Mouse (Mus musculus) CH12.LX (cell line): ENCODE results near the gene Phf23. TPM values are rescaled to one million over a fixed set of nuclear protein-coding genes. Genes with fewer than 3 reads are reported as not detected.

ENCODE experiments used
- DNase-seq: peaks from one replicate; pipeline ENCODE4 v3.0.0-alpha.2; 2013; ENCODE audit errors: extremely low read depth
- H3K27ac ChIP-seq: 2 replicates; pipeline ENCODE4 v1.5.1; 2012; ENCODE audit warnings: low read depth, mild to moderate bottlenecking, control low read depth, moderate library complexity; ENCODE audit not compliant: insufficient read depth
- H3K27me3 ChIP-seq: replicated peaks from 2 replicates; pipeline ENCODE3; 2012; ENCODE audit warnings: inconsistent platforms
- H3K36me3 ChIP-seq, 2 experiments: replicated peaks in 1 of 2; 2 replicates each; pipeline versions ENCODE3 to v1.6.1; 2012; ENCODE audit warnings: inconsistent platforms in 1 of 2, low read length in 1 of 2, mild to moderate bottlenecking in 1 of 2, mixed read lengths in 1 of 2, moderate library complexity in 1 of 2; ENCODE audit not compliant: control insufficient read depth in 1 of 2, insufficient read depth in 1 of 2
- H3K4me1 ChIP-seq, 2 experiments: 2 replicates each; pipeline ENCODE4 v1.6.1; 2012; ENCODE audit warnings: inconsistent platforms in 1 of 2, moderate library complexity in 1 of 2; ENCODE audit not compliant: insufficient read depth in 2 of 2, control insufficient read depth in 1 of 2
- H3K4me2 ChIP-seq: 2 replicates; pipeline ENCODE4 v1.6.1; 2012; ENCODE audit warnings: low read depth, mild to moderate bottlenecking, control low read depth; ENCODE audit not compliant: poor library complexity, insufficient read depth, severe bottlenecking
- H3K4me3 ChIP-seq, 3 experiments: fragments of 150-350 bp in 1 of 3; sonication (generic) in 1 of 3; replicated peaks in 1 of 3; 2 replicates each; pipeline versions ENCODE3 to v1.5.1; 2011 to 2012; ENCODE audit warnings: low read depth in 2 of 3, low read length in 2 of 3, mild to moderate bottlenecking in 2 of 3, moderate library complexity in 2 of 3, control low read depth in 1 of 3, improper control_type of control experiment in 1 of 3, inconsistent platforms in 1 of 3, mixed read lengths in 1 of 3; ENCODE audit not compliant: poor library complexity in 1 of 3
- H3K79me2 ChIP-seq: replicated peaks from 2 replicates; pipeline ENCODE4 v1.6.1; 2012; ENCODE audit warnings: mild to moderate bottlenecking, moderate library complexity; ENCODE audit not compliant: control insufficient read depth, poor library complexity, insufficient read depth, severe bottlenecking; ENCODE audit errors: extremely low read depth
- H3K9ac ChIP-seq: 2 replicates; pipeline ENCODE4 v1.6.1; 2012; ENCODE audit warnings: low read depth, mild to moderate bottlenecking, control low read depth, moderate library complexity; ENCODE audit not compliant: insufficient read depth
- H3K9me3 ChIP-seq: replicated peaks from 2 replicates; pipeline ENCODE3; 2012; ENCODE audit warnings: low read length, inconsistent platforms, mixed read lengths
- BHLHE40 ChIP-seq: IDR thresholded peaks from 2 replicates; pipeline ENCODE4 v1.6.1; 2011; ENCODE audit warnings: mild to moderate bottlenecking, low read depth, low read length, improper control_type of control experiment
- CHD2 ChIP-seq: IDR thresholded peaks from 2 replicates; pipeline ENCODE4 v1.6.1; 2011; ENCODE audit warnings: low read length, improper control_type of control experiment
- ELF1 ChIP-seq: IDR thresholded peaks from 2 replicates; pipeline ENCODE4 v1.6.1; 2014; ENCODE audit warnings: low read depth, mild to moderate bottlenecking, inconsistent platforms, low read length, improper control_type of control experiment
- EP300 ChIP-seq: IDR thresholded peaks from 2 replicates; pipeline ENCODE4 v1.6.1; 2011; ENCODE audit warnings: low read length, improper control_type of control experiment
- ETS1 ChIP-seq: conservative IDR thresholded peaks from 2 replicates; pipeline ENCODE4 v1.6.1; 2012; ENCODE audit warnings: low read depth, mild to moderate bottlenecking, inconsistent platforms, low read length, improper control_type of control experiment, moderate library complexity
- GABPA ChIP-seq: IDR thresholded peaks from 2 replicates; pipeline ENCODE4 v1.6.1; 2012; ENCODE audit warnings: low read depth, low read length, improper control_type of control experiment, inconsistent platforms; ENCODE audit not compliant: insufficient replicate concordance
- HCFC1 ChIP-seq: IDR thresholded peaks from 2 replicates; pipeline ENCODE4 v1.6.1; 2012; ENCODE audit warnings: low read depth, mild to moderate bottlenecking, inconsistent platforms, low read length, improper control_type of control experiment
- JUN ChIP-seq: IDR thresholded peaks from 2 replicates; pipeline ENCODE4 v1.6.1; 2011; ENCODE audit warnings: low read depth, mild to moderate bottlenecking, low read length, improper control_type of control experiment, moderate library complexity; ENCODE audit not compliant: insufficient read depth
- KAT2A ChIP-seq: IDR thresholded peaks from 2 replicates; pipeline ENCODE4 v1.6.1; 2012; ENCODE audit warnings: low read length, improper control_type of control experiment, inconsistent platforms; ENCODE audit not compliant: insufficient replicate concordance
- MAFK ChIP-seq: IDR thresholded peaks from 2 replicates; pipeline ENCODE4 v1.6.1; 2011; ENCODE audit warnings: low read length, improper control_type of control experiment; ENCODE audit not compliant: insufficient replicate concordance
- MEF2A ChIP-seq: IDR thresholded peaks from 2 replicates; pipeline ENCODE4 v1.6.1; 2014; ENCODE audit warnings: low read depth, mild to moderate bottlenecking, inconsistent platforms, low read length, improper control_type of control experiment, borderline replicate concordance
- MXI1 ChIP-seq: IDR thresholded peaks from 2 replicates; pipeline ENCODE4 v1.6.1; 2011; ENCODE audit warnings: mild to moderate bottlenecking, low read depth, low read length, improper control_type of control experiment
- NELFE ChIP-seq: IDR thresholded peaks from 2 replicates; pipeline ENCODE4 v1.6.1; 2011; ENCODE audit warnings: low read depth, low read length, improper control_type of control experiment
- NRF1 ChIP-seq: IDR thresholded peaks from 2 replicates; pipeline ENCODE4 v1.6.1; 2014; ENCODE audit warnings: low read depth, mild to moderate bottlenecking, inconsistent platforms, low read length, improper control_type of control experiment, moderate library complexity
- PAX5 ChIP-seq: IDR thresholded peaks from 2 replicates; pipeline ENCODE4 v1.6.1; 2012; ENCODE audit warnings: low read length, inconsistent platforms, mixed read lengths
- POLR2A ChIP-seq: IDR thresholded peaks from 2 replicates; pipeline ENCODE4 v1.6.1; 2011; ENCODE audit warnings: low read depth, mild to moderate bottlenecking, improper control_type of control experiment, low read length
- POLR2AphosphoS2 ChIP-seq: IDR thresholded peaks from 2 replicates; pipeline ENCODE4 v1.6.1; 2011; ENCODE audit warnings: low read depth, low read length, improper control_type of control experiment
- RAD21 ChIP-seq: IDR thresholded peaks from 2 replicates; pipeline ENCODE4 v1.6.1; 2011; ENCODE audit warnings: low read depth, mild to moderate bottlenecking, low read length, improper control_type of control experiment, moderate library complexity
- RCOR1 ChIP-seq: conservative IDR thresholded peaks from 2 replicates; pipeline ENCODE4 v1.6.1; 2012; ENCODE audit warnings: low read depth, mild to moderate bottlenecking, inconsistent platforms, low read length, improper control_type of control experiment
- SIN3A ChIP-seq: IDR thresholded peaks from 2 replicates; pipeline ENCODE4 v1.6.1; 2012; ENCODE audit warnings: low read length, improper control_type of control experiment, inconsistent platforms
- SMC3 ChIP-seq: IDR thresholded peaks from 2 replicates; pipeline ENCODE4 v1.6.1; 2011; ENCODE audit warnings: low read depth, low read length, improper control_type of control experiment
- TBP ChIP-seq: conservative IDR thresholded peaks from 2 replicates; pipeline ENCODE4 v1.6.1; 2011; ENCODE audit warnings: low read depth, low read length, improper control_type of control experiment
- TCF12 ChIP-seq: IDR thresholded peaks from 2 replicates; pipeline ENCODE4 v1.6.1; 2014; ENCODE audit warnings: low read depth, mild to moderate bottlenecking, inconsistent platforms, low read length, improper control_type of control experiment
- UBTF ChIP-seq: IDR thresholded peaks from 2 replicates; pipeline ENCODE4 v1.6.1; 2012; ENCODE audit warnings: low read depth, mild to moderate bottlenecking, inconsistent platforms, low read length, improper control_type of control experiment, moderate library complexity
- USF1 ChIP-seq: IDR thresholded peaks from 2 replicates; pipeline ENCODE4 v1.6.1; 2014; ENCODE audit warnings: low read depth, mild to moderate bottlenecking, inconsistent platforms, low read length, improper control_type of control experiment
- USF2 ChIP-seq: conservative IDR thresholded peaks from 2 replicates; pipeline ENCODE4 v1.6.1; 2011; ENCODE audit warnings: low read depth, low read length, improper control_type of control experiment
- ZC3H11A ChIP-seq: IDR thresholded peaks from 2 replicates; pipeline ENCODE4 v1.6.1; 2012; ENCODE audit warnings: low read depth, mild to moderate bottlenecking, inconsistent platforms, low read length, improper control_type of control experiment
- ZKSCAN1 ChIP-seq: IDR thresholded peaks from 2 replicates; pipeline ENCODE4 v1.6.1; 2012; ENCODE audit warnings: low read depth, inconsistent platforms, low read length, improper control_type of control experiment, borderline replicate concordance
- ZMIZ1 ChIP-seq: IDR thresholded peaks from 2 replicates; pipeline ENCODE4 v1.6.1; 2012; ENCODE audit warnings: low read depth, mild to moderate bottlenecking, inconsistent platforms, low read length, improper control_type of control experiment
- ZNF384 ChIP-seq: IDR thresholded peaks from 2 replicates; pipeline ENCODE4 v1.6.1; 2012; ENCODE audit warnings: low read depth, low read length, improper control_type of control experiment, inconsistent platforms
- dilution Hi-C: fragments of 300-500 bp; cut with MboI; formaldehyde crosslinking; loops from 2 replicates; pipeline ENCODE4 v1.14.3; 2020; ENCODE audit warnings: low sequenced_read_pairs; ENCODE audit not compliant: extremely low pct_unique_long_range_greater_than_20kb, extremely low pct_ligation_motif_present
- in situ Hi-C: fragments of 300-500 bp; cut with MboI; formaldehyde crosslinking; loops from 3 replicates; pipeline ENCODE4 v1.14.3; 2019; ENCODE audit warnings: low sequenced_read_pairs, low pct_ligation_motif_present, low pct_unique_long_range_greater_than_20kb, mixed read lengths
- polyA plus RNA-seq: library from polyadenylated mRNA; unstranded; fragments of >175 nt; gene quantifications from 2 replicates; pipeline ENCODE4 v1.2.1, GENCODE M21; 2012; ENCODE audit warnings: low read depth; ENCODE audit not compliant: insufficient read length
- total RNA-seq, 2 experiments: library from RNA; depleted of rRNA; stranded (reverse); fragments of 300-350 nt in 1 of 2; fragments of >200 nt in 1 of 2; gene quantifications; 2 replicates each; pipeline ENCODE4 v1.2.3; 2012 to 2014

The Phf23 gene
- total and polyA plus RNA-seq, 3 experiments, result 67.2 to 93.2 (median 69.0) TPM

DNA sequence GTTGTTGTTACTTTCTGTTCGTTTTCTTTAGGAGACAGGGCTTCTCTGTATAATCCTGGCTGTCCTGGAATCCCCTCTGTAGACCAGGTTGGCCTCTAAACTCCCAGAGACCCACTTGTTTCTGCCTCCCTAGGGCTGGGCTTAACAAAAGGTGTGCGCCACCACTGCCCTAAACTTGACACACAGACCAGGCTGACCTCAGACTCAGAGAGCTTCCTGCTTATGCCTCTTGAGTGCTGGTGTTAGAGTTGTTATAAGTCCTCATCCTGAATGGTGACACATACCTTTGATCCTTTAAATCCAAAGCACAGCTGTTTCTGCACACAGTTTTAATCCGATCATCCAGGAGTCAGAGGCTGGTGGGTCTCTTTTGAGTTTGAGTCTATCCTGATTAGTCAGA lies 2.6 kb upstream of the Phf23 start:
- no peak for TF ChIP-seq ZKSCAN1
- TF ChIP-seq MAFK, result no peak
- TF ChIP-seq UBTF, result no peak
- TF ChIP-seq TCF12, result no peak
- TF ChIP-seq EP300, result no peak
- TF ChIP-seq POLR2AphosphoS2, result no peak
- TF ChIP-seq SMC3, result no peak
- TF ChIP-seq USF2, result no peak
- TF ChIP-seq NRF1, result no peak
- no peak for TF ChIP-seq NELFE
- no peak for TF ChIP-seq ZNF384
- no peak for TF ChIP-seq KAT2A
- TF ChIP-seq ZC3H11A, result no peak
- no peak for TF ChIP-seq POLR2A
- no peak for TF ChIP-seq MXI1
- no peak for TF ChIP-seq MEF2A
- TF ChIP-seq, all 38 proteins: peak for 0
- Histone ChIP-seq H3K9ac (no peak overlapping the region), H3K4me2 (peak overlapping the region; percentile 96; the same call in 1 of the 2 replicates), H3K79me2 (peaks cover 43% of the 10 kb centered on the region), H3K9me3 (no peaks in the 10 kb centered on the region), H3K27ac (no peak overlapping the region), H3K4me1 (peaks cover 8 to 34% of the 10 kb centered on the region in 2 experiments; a peak in 3 of 4 replicates), H3K36me3 (peaks cover 41 to 50% of the 10 kb centered on the region in 2 experiments), H3K4me3 (no peak overlapping the region), H3K27me3 (no peaks in the 10 kb centered on the region)
- dilution Hi-C loops (no loop called here), in situ Hi-C loops (no loop called here)
- DNase-seq, result no peak

DNA sequence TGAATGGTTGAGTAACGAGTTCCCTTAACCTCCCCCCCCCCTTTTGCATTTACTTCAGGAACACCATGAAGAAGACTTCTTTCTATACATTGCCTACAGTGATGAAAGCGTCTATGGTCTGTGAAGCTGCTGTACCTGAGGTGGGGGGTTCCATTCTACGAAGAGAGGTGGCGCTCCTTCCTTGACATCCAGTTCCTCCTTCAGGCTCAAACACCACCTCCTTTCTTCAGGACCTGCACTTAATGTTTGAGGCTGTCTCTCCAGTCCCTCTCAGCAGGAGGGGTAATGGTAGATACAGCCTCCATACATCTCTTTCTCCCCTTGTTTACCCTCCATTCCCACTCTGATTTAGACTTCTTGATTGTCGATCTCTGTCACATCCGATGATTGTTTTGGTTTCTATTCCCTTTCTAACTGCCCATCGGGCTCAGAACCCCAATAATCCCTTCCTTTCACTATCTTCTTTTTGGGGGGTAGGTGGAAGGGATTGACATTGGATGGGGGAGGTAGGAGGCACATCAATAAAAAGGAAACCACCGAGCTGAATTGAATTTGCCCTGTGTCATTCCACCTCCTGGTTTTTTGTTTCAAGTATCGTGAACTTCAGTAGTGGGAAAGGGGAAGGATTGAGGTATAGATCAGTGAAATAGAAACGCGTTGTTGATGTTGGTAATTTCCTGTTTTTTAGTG lies 1.0 kb upstream of the Phf23 start:
- Histone ChIP-seq H3K9me3 (no peaks in the 10 kb centered on the region), H3K79me2 (peaks cover 50% of the 10 kb centered on the region), H3K27ac (no peak overlapping the region), H3K9ac (peak overlapping the region; percentile 18; the same call in 1 of the 2 replicates), H3K4me2 (peak overlapping the region; percentile 71), H3K4me3 (peak overlapping the region in 2 of 3 experiments; percentile 91 to 99), H3K4me1 (peaks cover 11 to 50% of the 10 kb centered on the region in 2 experiments; a peak in 3 of 4 replicates), H3K36me3 (peaks cover 43 to 50% of the 10 kb centered on the region in 2 experiments), H3K27me3 (no peaks in the 10 kb centered on the region)
- dilution Hi-C loops (no loop called here), in situ Hi-C loops (no loop called here)
- TF ChIP-seq ETS1 (no peak), MXI1 (no peak), RAD21 (no peak), MEF2A (no peak), BHLHE40 (no peak), PAX5 (no peak), RCOR1 (no peak), SIN3A (no peak), USF1 (no peak), ELF1 (no peak), GABPA (no peak), UBTF (no peak), TBP (no peak), HCFC1 (no peak), CHD2 (no peak), JUN (no peak), NRF1 (no peak), TCF12 (no peak), SMC3 (no peak), ZMIZ1 (no peak)
- no peak for DNase-seq
